Mouse (Mus musculus): ENCODE results near the gene Tmem53.

- TF ChIP-seq POLR2A (IDR thresholded peaks at IDR 0.05; ENCODE audit: control insufficient read depth, low read depth, low read length) = no peak
- TF ChIP-seq CTCF (IDR thresholded peaks at IDR 0.05; ENCODE audit: control insufficient read depth, insufficient read depth, insufficient replicate concordance, low read depth, low read length) = no peak
These were observed 42.2 kb upstream of the Tmem53 start for GRCm38 (mm10) chr4:117209592-117209991.
